Mouse (Mus musculus): Measurements from ENCODE around the gene Cntn4. TPM values are rescaled to one million over a fixed set of nuclear protein-coding genes. Genes with fewer than 3 reads are reported as not detected.

The Cntn4 gene
- polyA plus RNA-seq, 1 experiment: 0.15 TPM

GRCm38 (mm10) chr6:106471840-106472608 lies 794.6 kb downstream of the Cntn4 start:
- no peak for TF ChIP-seq CTCF (IDR thresholded peaks at IDR 0.05; ENCODE audit: control insufficient read depth, insufficient read depth, insufficient replicate concordance, low read depth, low read length)
- TF ChIP-seq POLR2A (IDR thresholded peaks at IDR 0.05; ENCODE audit: control insufficient read depth, low read depth, low read length): no peak
- Histone ChIP-seq H3K27ac (ENCODE audit: control insufficient read depth, insufficient read depth, low read depth, low read length) (no peak overlapping the region), H3K27me3 (ENCODE audit: control insufficient read depth, insufficient read depth, low read length) (no peaks in the 10 kb centered on the region), H3K4me1 (ENCODE audit: control insufficient read depth, insufficient read depth, low read length) (no peaks in the 10 kb centered on the region), H3K36me3 (ENCODE audit: control insufficient read depth, insufficient read depth, low read length) (no peaks in the 10 kb centered on the region), H3K4me3 (ENCODE audit: control insufficient read depth, low read depth, low read length) (no peak overlapping the region)

GRCm38 (mm10) chr6:106473871-106474270 lies 796.4 kb downstream of the Cntn4 start:
- no peaks in the 10 kb centered on the region for H3K4me1 ChIP-seq (ENCODE audit: control insufficient read depth, insufficient read depth, low read length)
- H3K27ac ChIP-seq (ENCODE audit: control insufficient read depth, insufficient read depth, low read depth, low read length): no peak overlapping the region
- H3K27me3 ChIP-seq (ENCODE audit: control insufficient read depth, insufficient read depth, low read length): no peaks in the 10 kb centered on the region
- H3K4me3 ChIP-seq (ENCODE audit: control insufficient read depth, low read depth, low read length): no peak overlapping the region
- H3K36me3 ChIP-seq (ENCODE audit: control insufficient read depth, insufficient read depth, low read length): no peaks in the 10 kb centered on the region
- no peak for TF ChIP-seq POLR2A (IDR thresholded peaks at IDR 0.05; ENCODE audit: control insufficient read depth, low read depth, low read length)
- TF ChIP-seq CTCF (IDR thresholded peaks at IDR 0.05; ENCODE audit: control insufficient read depth, insufficient read depth, insufficient replicate concordance, low read depth, low read length): no peak

GRCm38 (mm10) chr6:106481533-106481932 lies 804.1 kb downstream of the Cntn4 start:
- no peaks in the 10 kb centered on the region for H3K27me3 ChIP-seq (ENCODE audit: control insufficient read depth, insufficient read depth, low read length)
- H3K36me3 ChIP-seq (ENCODE audit: control insufficient read depth, insufficient read depth, low read length): no peaks in the 10 kb centered on the region
- H3K4me1 ChIP-seq (ENCODE audit: control insufficient read depth, insufficient read depth, low read length): no peaks in the 10 kb centered on the region
- H3K27ac ChIP-seq (ENCODE audit: control insufficient read depth, insufficient read depth, low read depth, low read length): no peak overlapping the region
- no peak overlapping the region for H3K4me3 ChIP-seq (ENCODE audit: control insufficient read depth, low read depth, low read length)
- no peak for TF ChIP-seq CTCF (IDR thresholded peaks at IDR 0.05; ENCODE audit: control insufficient read depth, insufficient read depth, insufficient replicate concordance, low read depth, low read length)
- no peak for TF ChIP-seq POLR2A (IDR thresholded peaks at IDR 0.05; ENCODE audit: control insufficient read depth, low read depth, low read length)

GRCm38 (mm10) chr6:106496303-106496702 lies 818.8 kb downstream of the Cntn4 start:
- no peak overlapping the region for H3K27ac ChIP-seq (ENCODE audit: control insufficient read depth, insufficient read depth, low read depth, low read length)
- H3K27me3 ChIP-seq (ENCODE audit: control insufficient read depth, insufficient read depth, low read length): no peaks in the 10 kb centered on the region
- no peaks in the 10 kb centered on the region for H3K4me1 ChIP-seq (ENCODE audit: control insufficient read depth, insufficient read depth, low read length)
- H3K4me3 ChIP-seq (ENCODE audit: control insufficient read depth, low read depth, low read length): no peak overlapping the region
- no peak for TF ChIP-seq CTCF (IDR thresholded peaks at IDR 0.05; ENCODE audit: control insufficient read depth, insufficient read depth, insufficient replicate concordance, low read depth, low read length)
- TF ChIP-seq POLR2A (IDR thresholded peaks at IDR 0.05; ENCODE audit: control insufficient read depth, low read depth, low read length): no peak
- no peaks in the 10 kb centered on the region for H3K36me3 ChIP-seq (ENCODE audit: control insufficient read depth, insufficient read depth, low read length)

- no peaks in the 10 kb centered on the region for H3K27me3 ChIP-seq (ENCODE audit: control insufficient read depth, insufficient read depth, low read length)
- TF ChIP-seq POLR2A (IDR thresholded peaks at IDR 0.05; ENCODE audit: control insufficient read depth, low read depth, low read length) (no peak), CTCF (IDR thresholded peaks at IDR 0.05; ENCODE audit: control insufficient read depth, insufficient read depth, insufficient replicate concordance, low read depth, low read length) (no peak)
- H3K27ac ChIP-seq (ENCODE audit: control insufficient read depth, insufficient read depth, low read depth, low read length): no peak overlapping the region
- no peaks in the 10 kb centered on the region for H3K4me1 ChIP-seq (ENCODE audit: control insufficient read depth, insufficient read depth, low read length)
- H3K4me3 ChIP-seq (ENCODE audit: control insufficient read depth, low read depth, low read length): no peak overlapping the region
- H3K36me3 ChIP-seq (ENCODE audit: control insufficient read depth, insufficient read depth, low read length): no peaks in the 10 kb centered on the region
Measured at GRCm38 (mm10) chr6:106499166-106499565, 821.7 kb downstream of the Cntn4 start.

- Histone ChIP-seq H3K27me3 (ENCODE audit: control insufficient read depth, insufficient read depth, low read length) (no peaks in the 10 kb centered on the region), H3K36me3 (ENCODE audit: control insufficient read depth, insufficient read depth, low read length) (no peaks in the 10 kb centered on the region), H3K4me3 (ENCODE audit: control insufficient read depth, low read depth, low read length) (no peak overlapping the region), H3K4me1 (ENCODE audit: control insufficient read depth, insufficient read depth, low read length) (no peaks in the 10 kb centered on the region), H3K27ac (ENCODE audit: control insufficient read depth, insufficient read depth, low read depth, low read length) (no peak overlapping the region)
- no peak for TF ChIP-seq CTCF (IDR thresholded peaks at IDR 0.05; ENCODE audit: control insufficient read depth, insufficient read depth, insufficient replicate concordance, low read depth, low read length)
- TF ChIP-seq POLR2A (IDR thresholded peaks at IDR 0.05; ENCODE audit: control insufficient read depth, low read depth, low read length): no peak
Measured at GRCm38 (mm10) chr6:106503961-106504360, 826.5 kb downstream of the Cntn4 start.

GRCm38 (mm10) chr6:106520367-106520766 lies 842.9 kb downstream of the Cntn4 start:
- H3K27ac ChIP-seq (ENCODE audit: control insufficient read depth, insufficient read depth, low read depth, low read length): no peak overlapping the region
- no peaks in the 10 kb centered on the region for H3K4me1 ChIP-seq (ENCODE audit: control insufficient read depth, insufficient read depth, low read length)
- no peak overlapping the region for H3K4me3 ChIP-seq (ENCODE audit: control insufficient read depth, low read depth, low read length)
- H3K27me3 ChIP-seq (ENCODE audit: control insufficient read depth, insufficient read depth, low read length): no peaks in the 10 kb centered on the region
- H3K36me3 ChIP-seq (ENCODE audit: control insufficient read depth, insufficient read depth, low read length): no peaks in the 10 kb centered on the region
- no peak for TF ChIP-seq CTCF (IDR thresholded peaks at IDR 0.05; ENCODE audit: control insufficient read depth, insufficient read depth, insufficient replicate concordance, low read depth, low read length)
- no peak for TF ChIP-seq POLR2A (IDR thresholded peaks at IDR 0.05; ENCODE audit: control insufficient read depth, low read depth, low read length)
